Mouse (Mus musculus) midbrain, embryonic 10.5 days (tissue): ENCODE measurements at regions not wholly inside any gene's neighbourhood (a gene's known extent, or its start where the extent isn't known, plus 50 kb on each side); places are given as distances from the start of the nearest gene placed in this dataset.

Source experiments
- DNase-seq: peaks from one replicate; pipeline ENCODE4 v3.0.0-alpha.2; 2017; ENCODE audit warnings: low spot score
- H3K27ac ChIP-seq: fragments of 300-500 bp; sonication (generic); replicated peaks from 2 replicates; pipeline ENCODE4 v1.5.1; 2016; ENCODE audit warnings: mild to moderate bottlenecking
- H3K27me3 ChIP-seq: fragments of 300-500 bp; sonication (generic); 2 replicates; pipeline ENCODE4 v1.6.1; 2016; ENCODE audit warnings: low read depth, mild to moderate bottlenecking; ENCODE audit not compliant: poor library complexity, severe bottlenecking
- H3K36me3 ChIP-seq: fragments of 300-500 bp; sonication (generic); 2 replicates; pipeline ENCODE4 v1.6.1; 2016; ENCODE audit warnings: mild to moderate bottlenecking, moderate library complexity
- H3K4me1 ChIP-seq: fragments of 300-500 bp; sonication (generic); 2 replicates; pipeline ENCODE4 v1.6.1; 2016
- H3K4me3 ChIP-seq: fragments of 300-500 bp; sonication (generic); 2 replicates; pipeline ENCODE4 v1.5.1; 2016; ENCODE audit warnings: mild to moderate bottlenecking, moderate library complexity
- H3K9me3 ChIP-seq: fragments of 300-500 bp; sonication (generic); replicated peaks from 2 replicates; pipeline ENCODE4 v1.6.1; 2016; ENCODE audit warnings: mild to moderate bottlenecking
- WGBS: fragments of 180-500 bp; shearing (Covaris S2); methylation state at CpG from one replicate; pipeline ENCODE4 v1.1.7; 2016; 5-methylcytosine and 5-hydroxymethylcytosine counted together

GRCm38 (mm10) chr2:78804931-78805330 is 63.0 kb upstream of the Ube2e3 start:
- H3K27ac ChIP-seq = no peak overlapping the region
- WGBS = 92% methylated on average over 3 of the region's 3 CpGs
- H3K36me3 ChIP-seq = no peaks in the 10 kb centered on the region
- no peak overlapping the region for H3K4me3 ChIP-seq
- DNase-seq = no peak
- no peaks in the 10 kb centered on the region for H3K27me3 ChIP-seq
- no peaks in the 10 kb centered on the region for H3K4me1 ChIP-seq
- no peaks in the 10 kb centered on the region for H3K9me3 ChIP-seq

GRCm38 (mm10) chr2:78803543-78803942 is 64.4 kb upstream of the Ube2e3 start:
- no peak for DNase-seq
- WGBS = 90% methylated on average over 4 of the region's 4 CpGs
- no peaks in the 10 kb centered on the region for H3K36me3 ChIP-seq

GRCm38 (mm10) chr2:78795446-78795845 is 72.5 kb upstream of the Ube2e3 start:
- H3K36me3 ChIP-seq = no peaks in the 10 kb centered on the region
- H3K9me3 ChIP-seq = no peaks in the 10 kb centered on the region
- DNase-seq = no peak
- no peak overlapping the region for H3K27ac ChIP-seq
- WGBS = 85% methylated on average over 5 of the region's 5 CpGs
- H3K4me3 ChIP-seq = no peak overlapping the region
- H3K4me1 ChIP-seq = no peaks in the 10 kb centered on the region
- H3K27me3 ChIP-seq = no peaks in the 10 kb centered on the region

More at GRCm38 (mm10) chr2:78803543-78803942, 64.4 kb upstream of the Ube2e3 start:
- Histone ChIP-seq H3K9me3 (no peaks in the 10 kb centered on the region), H3K4me1 (no peaks in the 10 kb centered on the region), H3K27me3 (no peaks in the 10 kb centered on the region), H3K27ac (no peak overlapping the region), H3K4me3 (no peak overlapping the region)

GRCm38 (mm10) chr2:78794734-78795133 is 73.2 kb upstream of the Ube2e3 start:
- H3K4me1 ChIP-seq = no peaks in the 10 kb centered on the region
- H3K27ac ChIP-seq = no peak overlapping the region
- WGBS = 85% methylated on average over 5 of the region's 5 CpGs
- H3K36me3 ChIP-seq = no peaks in the 10 kb centered on the region
- no peaks in the 10 kb centered on the region for H3K27me3 ChIP-seq
- H3K4me3 ChIP-seq = no peak overlapping the region
- DNase-seq = no peak
- H3K9me3 ChIP-seq = no peaks in the 10 kb centered on the region

GRCm38 (mm10) chr2:78789124-78789523 is 78.8 kb upstream of the Ube2e3 start:
- H3K36me3 ChIP-seq = no peaks in the 10 kb centered on the region
- no peaks in the 10 kb centered on the region for H3K9me3 ChIP-seq
- no peak overlapping the region for H3K4me3 ChIP-seq
- H3K4me1 ChIP-seq = no peaks in the 10 kb centered on the region
- no peak overlapping the region for H3K27ac ChIP-seq
- no peaks in the 10 kb centered on the region for H3K27me3 ChIP-seq
- WGBS = 91% methylated on average over 5 of the region's 5 CpGs
- no peak for DNase-seq

- no peak for DNase-seq
- no peaks in the 10 kb centered on the region for H3K4me1 ChIP-seq
- H3K27me3 ChIP-seq = no peaks in the 10 kb centered on the region
- no peaks in the 10 kb centered on the region for H3K9me3 ChIP-seq
- H3K4me3 ChIP-seq = no peak overlapping the region
- H3K27ac ChIP-seq = no peak overlapping the region
- no peaks in the 10 kb centered on the region for H3K36me3 ChIP-seq
These were observed 79.7 kb upstream of the Ube2e3 start for GRCm38 (mm10) chr2:78788222-78788621.

GRCm38 (mm10) chr2:78779949-78780348 is 88.0 kb upstream of the Ube2e3 start:
- H3K36me3 ChIP-seq = no peaks in the 10 kb centered on the region
- 88% methylated on average over 3 of the region's 3 CpGs for WGBS
- no peak overlapping the region for H3K4me3 ChIP-seq
- H3K4me1 ChIP-seq = no peaks in the 10 kb centered on the region
- no peak for DNase-seq
- no peaks in the 10 kb centered on the region for H3K9me3 ChIP-seq
- H3K27ac ChIP-seq = no peak overlapping the region
- no peaks in the 10 kb centered on the region for H3K27me3 ChIP-seq

- Histone ChIP-seq H3K9me3 (no peaks in the 10 kb centered on the region), H3K4me1 (no peaks in the 10 kb centered on the region), H3K4me3 (no peak overlapping the region), H3K27me3 (no peaks in the 10 kb centered on the region), H3K27ac (no peak overlapping the region), H3K36me3 (no peaks in the 10 kb centered on the region)
- DNase-seq = no peak
These were observed 90.3 kb upstream of the Ube2e3 start for GRCm38 (mm10) chr2:78777589-78777988.

- whole genome bisulfite sequencing = 71% methylated on average over 6 of the region's 6 CpGs
These were observed 113.6 kb upstream of the Ube2e3 start for GRCm38 (mm10) chr2:78754362-78754761.

GRCm38 (mm10) chr2:78753918-78754317 is 114.0 kb upstream of the Ube2e3 start:
- no peaks in the 10 kb centered on the region for H3K9me3 ChIP-seq
- H3K4me3 ChIP-seq = no peak overlapping the region
- H3K27me3 ChIP-seq = no peaks in the 10 kb centered on the region
- no peaks in the 10 kb centered on the region for H3K36me3 ChIP-seq
- DNase-seq = no peak
- H3K27ac ChIP-seq = no peak overlapping the region
- H3K4me1 ChIP-seq = no peaks in the 10 kb centered on the region
- WGBS = 72% methylated on average over 4 of the region's 4 CpGs

More at GRCm38 (mm10) chr2:78754362-78754761, 113.6 kb upstream of the Ube2e3 start:
- Histone ChIP-seq H3K36me3 (no peaks in the 10 kb centered on the region), H3K27ac (no peak overlapping the region), H3K4me3 (no peak overlapping the region), H3K9me3 (no peaks in the 10 kb centered on the region), H3K4me1 (no peaks in the 10 kb centered on the region), H3K27me3 (no peaks in the 10 kb centered on the region)
- no peak for DNase-seq

- no peaks in the 10 kb centered on the region for H3K9me3 ChIP-seq
- no peak overlapping the region for H3K27ac ChIP-seq
- H3K4me3 ChIP-seq = no peak overlapping the region
- H3K36me3 ChIP-seq = no peaks in the 10 kb centered on the region
- no peaks in the 10 kb centered on the region for H3K27me3 ChIP-seq
- no peak for DNase-seq
- H3K4me1 ChIP-seq = no peaks in the 10 kb centered on the region
- WGBS = 91% methylated on average over 6 of the region's 6 CpGs
These were observed 137.8 kb upstream of the Ube2e3 start for GRCm38 (mm10) chr2:78730161-78730560.

GRCm38 (mm10) chr2:78726060-78726459 is 141.9 kb upstream of the Ube2e3 start:
- no peak for DNase-seq
- Histone ChIP-seq H3K4me3 (no peak overlapping the region), H3K9me3 (no peaks in the 10 kb centered on the region), H3K27ac (no peak overlapping the region), H3K27me3 (no peaks in the 10 kb centered on the region), H3K4me1 (no peaks in the 10 kb centered on the region), H3K36me3 (no peaks in the 10 kb centered on the region)
- WGBS = 95% methylated on average over 7 of the region's 7 CpGs

GRCm38 (mm10) chr2:78724416-78724815 is 143.5 kb upstream of the Ube2e3 start:
- no peak for DNase-seq
- WGBS = 86% methylated on average over 2 of the region's 2 CpGs

GRCm38 (mm10) chr2:78723423-78723822 is 144.5 kb upstream of the Ube2e3 start:
- H3K9me3 ChIP-seq = no peaks in the 10 kb centered on the region
- H3K36me3 ChIP-seq = no peaks in the 10 kb centered on the region
- H3K4me3 ChIP-seq = no peak overlapping the region
- H3K4me1 ChIP-seq = no peaks in the 10 kb centered on the region
- H3K27me3 ChIP-seq = no peaks in the 10 kb centered on the region
- DNase-seq = no peak
- WGBS = 98% methylated on average over 3 of the region's 3 CpGs
- H3K27ac ChIP-seq = no peak overlapping the region

More at GRCm38 (mm10) chr2:78724416-78724815, 143.5 kb upstream of the Ube2e3 start:
- H3K4me1 ChIP-seq = no peaks in the 10 kb centered on the region
- H3K27ac ChIP-seq = no peak overlapping the region
- no peak overlapping the region for H3K4me3 ChIP-seq
- H3K9me3 ChIP-seq = no peaks in the 10 kb centered on the region
- no peaks in the 10 kb centered on the region for H3K36me3 ChIP-seq
- no peaks in the 10 kb centered on the region for H3K27me3 ChIP-seq
